Comparison of ENCODE assay signal across 8 mouse cellular contexts in genomic region chr2:130365211-130366094, GRCm38 (mm10). TPM values are rescaled to one million over a fixed set of nuclear protein-coding genes. Genes with fewer than 3 reads are reported as not detected.
DNase-seq lines count a peak whose midpoint lies in the region; ATAC-seq and TF ChIP-seq lines count a peak whose summit lies in the region.

No protein-coding gene starts in this region.

- peaks cover 12% of the 10 kb centered on the region for H3K4me1 ChIP-seq in megakaryocyte, embryonic 14.5 days
- H3K4me1 ChIP-seq in heart, postnatal 0 days (ENCODE audit: control insufficient read depth, insufficient read depth) = no peaks in the 10 kb centered on the region
- no peaks in the 10 kb centered on the region for H3K4me1 ChIP-seq in liver, embryonic 16.5 days (ENCODE audit: control insufficient read depth, low read depth, low read length)

- ATAC-seq in megakaryocyte, adult 5-6 weeks (ENCODE audit: poor library complexity, severe bottlenecking) = no peak
- ATAC-seq in heart, postnatal 0 days (ENCODE audit: insufficient read depth, low read depth) = peak; percentile 71
- ATAC-seq in liver, embryonic 16.5 days (ENCODE audit: low read depth) = no peak

- peak; percentile 38 for TF ChIP-seq CTCF in heart, postnatal 0 days (IDR thresholded peaks at IDR 0.05; ENCODE audit: low read depth)

- DNase-seq in heart, postnatal 0 days (ENCODE audit: low spot score) = peak; percentile 66
- DNase-seq in thymus, adult 18-20 months = peak; percentile 10 to 11
- DNase-seq in T-cell, adult 2 months (ENCODE audit: low spot score) = no peak
- no peak for DNase-seq in adrenal gland, postnatal 4 days (ENCODE audit: low spot score in 2 of 2)
- DNase-seq in adrenal gland, postnatal 10 days = no peak

- TF ChIP-seq EP300 in heart, postnatal 0 days (IDR thresholded peaks at IDR 0.05; ENCODE audit: low read depth) = no peak

- H3K9ac ChIP-seq in heart, postnatal 0 days (replicated peaks; ENCODE audit: low read depth, low read length) = peak overlapping the region; percentile 46
- no peak overlapping the region for H3K9ac ChIP-seq in liver, embryonic 16.5 days (ENCODE audit: low read depth, low read length)

- 5% methylated on average over 30 of the region's 30 CpGs for WGBS in heart, postnatal 0 days
- 7% methylated on average over 30 of the region's 30 CpGs for WGBS in liver, embryonic 16.5 days (ENCODE audit: insufficient replicate concordance)

- no peaks in the 10 kb centered on the region for H3K36me3 ChIP-seq in megakaryocyte, embryonic 14.5 days (replicated peaks; ENCODE audit: low read length)
- H3K36me3 ChIP-seq in heart, postnatal 0 days (replicated peaks; ENCODE audit: control insufficient read depth, insufficient read depth, low read length) = no peaks in the 10 kb centered on the region
- H3K36me3 ChIP-seq in liver, embryonic 16.5 days (ENCODE audit: control insufficient read depth, insufficient read depth) = no peaks in the 10 kb centered on the region

- peak overlapping the region; percentile 79 for H3K4me2 ChIP-seq in heart, postnatal 0 days (ENCODE audit: low read depth, low read length)
- peak overlapping the region; percentile 20; the same call in 1 of the 2 replicates for H3K4me2 ChIP-seq in liver, embryonic 16.5 days (ENCODE audit: low read depth, low read length)

- H3K27me3 ChIP-seq in megakaryocyte, embryonic 14.5 days (replicated peaks) = peaks cover 96% of the 10 kb centered on the region
- peaks cover 36% of the 10 kb centered on the region for H3K27me3 ChIP-seq in heart, postnatal 0 days (ENCODE audit: control insufficient read depth, insufficient read depth, low read length)
- H3K27me3 ChIP-seq in liver, embryonic 16.5 days (ENCODE audit: control insufficient read depth, insufficient read depth, low read depth, low read length) = peaks cover 55% of the 10 kb centered on the region

- H3K9me3 ChIP-seq in megakaryocyte, embryonic 14.5 days = no peaks in the 10 kb centered on the region
- no peaks in the 10 kb centered on the region for H3K9me3 ChIP-seq in heart, postnatal 0 days (replicated peaks; ENCODE audit: control insufficient read depth, low read length)
- no peaks in the 10 kb centered on the region for H3K9me3 ChIP-seq in liver, embryonic 16.5 days (replicated peaks; ENCODE audit: control insufficient read depth, low read length)

- H3K4me3 ChIP-seq in megakaryocyte, embryonic 14.5 days (replicated peaks) = peak overlapping the region; percentile 73
- H3K4me3 ChIP-seq in heart, postnatal 0 days (ENCODE audit: low read depth, low read length) = peak overlapping the region; percentile 52
- peak overlapping the region; percentile 15; the same call in 1 of the 2 replicates for H3K4me3 ChIP-seq in liver, embryonic 16.5 days (ENCODE audit: low read depth, low read length)

- no peak overlapping the region for H3K27ac ChIP-seq in heart, postnatal 0 days (ENCODE audit: low read depth)
- H3K27ac ChIP-seq in liver, embryonic 16.5 days (ENCODE audit: low read length) = no peak overlapping the region

RNA-seq across cellular contexts. Expression of gene Cpxm1, which starts 31.9 kb away (rescaled TPM):
- polyA plus RNA-seq in megakaryocyte, embryonic 14.5 days (2012; ENCODE audit: insufficient read depth, low replicate concordance) = 0.64 TPM in 1 of 2 replicates, not detected in the other
- 0.18 and 0.25 TPM in 2 replicates for total RNA-seq in megakaryocyte, adult 5-6 weeks (2015)
- 0.37 and 0.53 TPM in 2 replicates for total RNA-seq in megakaryocyte, adult 5-6 weeks (2017)
- 6.9 and 7.8 TPM in 2 replicates for total RNA-seq in heart, postnatal 0 days (2014; rRNA removed; ENCODE audit: low replicate concordance)
- polyA plus RNA-seq in heart, postnatal 0 days (2015; fragmentation: Nextera tagmentation; extraction: Ambion mirVana) = 9.5 and 11.5 TPM in 2 replicates
- polyA plus RNA-seq in liver, embryonic 16.5 days (2015; fragmentation: Nextera tagmentation; extraction: Ambion mirVana) = 2.5 and 5.0 TPM in 2 replicates
- total RNA-seq in adrenal gland, postnatal 4 days (2021) = 10 to 100 TPM; 18.1 to 22.0 TPM
- 10 to 100 TPM; 15.8 to 16.8 TPM for total RNA-seq in adrenal gland, postnatal 10 days (2021)

RNA-seq across cellular contexts. Expression of gene Gm28372, which starts 39.6 kb away (rescaled TPM):
- not detected in 2 replicates for polyA plus RNA-seq in megakaryocyte, embryonic 14.5 days (2012; ENCODE audit: insufficient read depth, low replicate concordance)
- not detected in 2 replicates for total RNA-seq in megakaryocyte, adult 5-6 weeks (2015)
- not detected in 2 replicates for total RNA-seq in megakaryocyte, adult 5-6 weeks (2017)
- not detected in 2 replicates for total RNA-seq in heart, postnatal 0 days (2014; rRNA removed; ENCODE audit: low replicate concordance)
- not detected in 2 replicates for polyA plus RNA-seq in heart, postnatal 0 days (2015; fragmentation: Nextera tagmentation; extraction: Ambion mirVana)
- not detected in 2 replicates for polyA plus RNA-seq in liver, embryonic 16.5 days (2015; fragmentation: Nextera tagmentation; extraction: Ambion mirVana)
- total RNA-seq in adrenal gland, postnatal 4 days (2021) = not detected
- not detected for total RNA-seq in adrenal gland, postnatal 10 days (2021)

RNA-seq across cellular contexts. Expression of gene 1700020A23Rik, which starts 39.6 kb away (rescaled TPM):
- not detected in 2 replicates for polyA plus RNA-seq in megakaryocyte, embryonic 14.5 days (2012; ENCODE audit: insufficient read depth, low replicate concordance)
- not detected in 2 replicates for total RNA-seq in megakaryocyte, adult 5-6 weeks (2015)
- not detected in 2 replicates for total RNA-seq in megakaryocyte, adult 5-6 weeks (2017)
- not detected in 2 replicates for total RNA-seq in heart, postnatal 0 days (2014; rRNA removed; ENCODE audit: low replicate concordance)
- not detected in 2 replicates for polyA plus RNA-seq in heart, postnatal 0 days (2015; fragmentation: Nextera tagmentation; extraction: Ambion mirVana)
- polyA plus RNA-seq in liver, embryonic 16.5 days (2015; fragmentation: Nextera tagmentation; extraction: Ambion mirVana) = not detected in 2 replicates
- total RNA-seq in adrenal gland, postnatal 4 days (2021) = not detected
- not detected for total RNA-seq in adrenal gland, postnatal 10 days (2021)

RNA-seq across cellular contexts. Expression of gene Tmem239, which starts 40.8 kb away (rescaled TPM):
- polyA plus RNA-seq in megakaryocyte, embryonic 14.5 days (2012; ENCODE audit: insufficient read depth, low replicate concordance) = not detected in 2 replicates
- total RNA-seq in megakaryocyte, adult 5-6 weeks (2015) = not detected in 2 replicates
- not detected in 2 replicates for total RNA-seq in megakaryocyte, adult 5-6 weeks (2017)
- not detected in 2 replicates for total RNA-seq in heart, postnatal 0 days (2014; rRNA removed; ENCODE audit: low replicate concordance)
- polyA plus RNA-seq in heart, postnatal 0 days (2015; fragmentation: Nextera tagmentation; extraction: Ambion mirVana) = not detected in 2 replicates
- polyA plus RNA-seq in liver, embryonic 16.5 days (2015; fragmentation: Nextera tagmentation; extraction: Ambion mirVana) = not detected in 2 replicates
- total RNA-seq in adrenal gland, postnatal 4 days (2021) = not detected
- total RNA-seq in adrenal gland, postnatal 10 days (2021) = not detected

RNA-seq across cellular contexts. Expression of gene Vps16, which starts 58.7 kb away (rescaled TPM):
- polyA plus RNA-seq in megakaryocyte, embryonic 14.5 days (2012; ENCODE audit: insufficient read depth, low replicate concordance) = 8.9 TPM in 1 of 2 replicates, not detected in the other
- 74.6 and 102 TPM in 2 replicates for total RNA-seq in megakaryocyte, adult 5-6 weeks (2015)
- 96.7 and 99.6 TPM in 2 replicates for total RNA-seq in megakaryocyte, adult 5-6 weeks (2017)
- total RNA-seq in heart, postnatal 0 days (2014; rRNA removed; ENCODE audit: low replicate concordance) = 37.9 and 46.0 TPM in 2 replicates
- polyA plus RNA-seq in heart, postnatal 0 days (2015; fragmentation: Nextera tagmentation; extraction: Ambion mirVana) = 29.4 and 30.2 TPM in 2 replicates
- 33.0 and 39.3 TPM in 2 replicates for polyA plus RNA-seq in liver, embryonic 16.5 days (2015; fragmentation: Nextera tagmentation; extraction: Ambion mirVana)
- total RNA-seq in adrenal gland, postnatal 4 days (2021) = 10 to 100 TPM; 93.9 to 96.3 TPM
- 10 to 100 TPM; 57.5 to 58.1 TPM for total RNA-seq in adrenal gland, postnatal 10 days (2021)

Comparison
In these comparisons a context has a peak if more than half of its experiments do, and no peak if none do; other contexts are left out.
1. H3K4me3 ChIP-seq: peak in every context shown above with its lines; median percentile 73 in megakaryocyte, embryonic 14.5 days; 52 in heart, postnatal 0 days; 15 in liver, embryonic 16.5 days.
2. DNase-seq: peak in heart, postnatal 0 days (single experiment) and thymus, adult 18-20 months (2 of 2); none in T-cell, adult 2 months (single experiment), adrenal gland, postnatal 4 days (0 of 2) and adrenal gland, postnatal 10 days (single experiment).